Mouse (Mus musculus): Measurements from ENCODE around the gene Zbtb3. TPM values are rescaled to one million over a fixed set of nuclear protein-coding genes. Genes with fewer than 3 reads are reported as not detected.

Gene Zbtb3
- polyA plus RNA-seq, 1 experiment from 2014 or later: 7.9 TPM

- Histone ChIP-seq H3K9ac (replicated peaks; ENCODE audit: low read length) (no peak overlapping the region), H3K4me2 (ENCODE audit: low read length) (no peak overlapping the region), H3K9me3 (ENCODE audit: control insufficient read depth, low read length) (no peaks in the 10 kb centered on the region), H3K27me3 (ENCODE audit: control insufficient read depth, insufficient read depth, low read length) (no peaks in the 10 kb centered on the region), H3K27ac (replicated peaks; ENCODE audit: low read depth, low read length) (no peak overlapping the region), H3K4me1 (ENCODE audit: control insufficient read depth, insufficient read depth, low read length) (peaks cover 13% of the 10 kb centered on the region; the same call in 1 of the 2 replicates), H3K36me3 (ENCODE audit: control insufficient read depth, insufficient read depth, low read length) (peaks cover 28% of the 10 kb centered on the region), H3K4me3 (replicated peaks; ENCODE audit: low read depth, low read length) (no peak overlapping the region)
- ATAC-seq (ENCODE audit: low FRiP score, low TSS enrichment): no peak
- WGBS: 91% methylated on average over 7 of the region's 7 CpGs
- DNase-seq: no peak
These were observed 12.2 kb upstream of the Zbtb3 start for GRCm38 (mm10) chr19:8790171-8790570.

- H3K4me2 ChIP-seq (ENCODE audit: low read length): peak within 1 kb of the TSS; percentile 92
- peak; percentile 94 for DNase-seq
- no peaks in the 10 kb centered on the region for H3K9me3 ChIP-seq (ENCODE audit: control insufficient read depth, low read length)
- ATAC-seq (ENCODE audit: low FRiP score, low TSS enrichment): peak; percentile 73
- H3K36me3 ChIP-seq (ENCODE audit: control insufficient read depth, insufficient read depth, low read length): peaks cover 22% of the 10 kb centered on the region
- H3K4me3 ChIP-seq (replicated peaks; ENCODE audit: low read depth, low read length): peak within 1 kb of the TSS; percentile 78
- peak within 1 kb of the TSS; percentile 45; the same call in 1 of the 2 replicates for H3K27ac ChIP-seq (replicated peaks; ENCODE audit: low read depth, low read length)
- peaks cover 18% of the 10 kb centered on the region for H3K4me1 ChIP-seq (ENCODE audit: control insufficient read depth, insufficient read depth, low read length)
- peak within 1 kb of the TSS; percentile 69 for H3K9ac ChIP-seq (replicated peaks; ENCODE audit: low read length)
- no peaks in the 10 kb centered on the region for H3K27me3 ChIP-seq (ENCODE audit: control insufficient read depth, insufficient read depth, low read length)
- WGBS: 1% methylated on average over 25 of the region's 25 CpGs
These were observed 4.0 kb upstream of the Zbtb3 start, which contains the start of gene Polr2g for GRCm38 (mm10) chr19:8798264-8798946. Gene Polr2g (minus strand): TSS chr19:8798577.

- Histone ChIP-seq H3K27me3 (ENCODE audit: control insufficient read depth, insufficient read depth, low read length) (no peaks in the 10 kb centered on the region), H3K4me1 (ENCODE audit: control insufficient read depth, insufficient read depth, low read length) (peaks cover 18% of the 10 kb centered on the region), H3K36me3 (ENCODE audit: control insufficient read depth, insufficient read depth, low read length) (peaks cover 17% of the 10 kb centered on the region), H3K27ac (replicated peaks; ENCODE audit: low read depth, low read length) (no peak overlapping the region), H3K9ac (replicated peaks; ENCODE audit: low read length) (no peak overlapping the region), H3K4me3 (replicated peaks; ENCODE audit: low read depth, low read length) (peak overlapping the region; percentile 78; the same call in 1 of the 2 replicates), H3K9me3 (ENCODE audit: control insufficient read depth, low read length) (no peaks in the 10 kb centered on the region), H3K4me2 (ENCODE audit: low read length) (peak overlapping the region; percentile 92)
- DNase-seq: no peak
- ATAC-seq (ENCODE audit: low FRiP score, low TSS enrichment): no peak
These were observed 3.4 kb upstream of the Zbtb3 start for GRCm38 (mm10) chr19:8798947-8799315.

- Histone ChIP-seq H3K27ac (replicated peaks; ENCODE audit: low read depth, low read length) (peak overlapping the region; percentile 85), H3K9ac (replicated peaks; ENCODE audit: low read length) (peak overlapping the region; percentile 52; the same call in 1 of the 2 replicates), H3K36me3 (ENCODE audit: control insufficient read depth, insufficient read depth, low read length) (peaks cover 37% of the 10 kb centered on the region), H3K4me3 (replicated peaks; ENCODE audit: low read depth, low read length) (peak overlapping the region; percentile 53; the same call in 1 of the 2 replicates), H3K9me3 (ENCODE audit: control insufficient read depth, low read length) (no peaks in the 10 kb centered on the region), H3K4me1 (ENCODE audit: control insufficient read depth, insufficient read depth, low read length) (peaks cover 9% of the 10 kb centered on the region; the same call in 1 of the 2 replicates), H3K27me3 (ENCODE audit: control insufficient read depth, insufficient read depth, low read length) (no peaks in the 10 kb centered on the region), H3K4me2 (ENCODE audit: low read length) (peak overlapping the region; percentile 71)
- no peak for DNase-seq
- ATAC-seq (ENCODE audit: low FRiP score, low TSS enrichment): no peak
- 87% methylated on average over 9 of the region's 9 CpGs for WGBS
These were observed 937 bp downstream of the Zbtb3 start for GRCm38 (mm10) chr19:8803204-8803780.

- H3K4me2 ChIP-seq (ENCODE audit: low read length): no peak overlapping the region
- WGBS: 94% methylated on average over 11 of the region's 11 CpGs
- ATAC-seq (ENCODE audit: low FRiP score, low TSS enrichment): no peak
- H3K36me3 ChIP-seq (ENCODE audit: control insufficient read depth, insufficient read depth, low read length): peaks cover 43% of the 10 kb centered on the region
- no peak overlapping the region for H3K27ac ChIP-seq (replicated peaks; ENCODE audit: low read depth, low read length)
- peaks cover 9% of the 10 kb centered on the region; the same call in 1 of the 2 replicates for H3K4me1 ChIP-seq (ENCODE audit: control insufficient read depth, insufficient read depth, low read length)
- no peak for DNase-seq
- no peaks in the 10 kb centered on the region for H3K9me3 ChIP-seq (ENCODE audit: control insufficient read depth, low read length)
- no peak overlapping the region for H3K4me3 ChIP-seq (replicated peaks; ENCODE audit: low read depth, low read length)
- H3K27me3 ChIP-seq (ENCODE audit: control insufficient read depth, insufficient read depth, low read length): no peaks in the 10 kb centered on the region
- no peak overlapping the region for H3K9ac ChIP-seq (replicated peaks; ENCODE audit: low read length)
These were observed 1.7 kb downstream of the Zbtb3 start for GRCm38 (mm10) chr19:8803879-8804660.

GRCm38 (mm10) chr19:8806810-8807209 is 4.5 kb downstream of the Zbtb3 start:
- H3K4me1 ChIP-seq (ENCODE audit: control insufficient read depth, insufficient read depth, low read length): peaks cover 6% of the 10 kb centered on the region; the same call in 1 of the 2 replicates
- H3K36me3 ChIP-seq (ENCODE audit: control insufficient read depth, insufficient read depth, low read length): peaks cover 64% of the 10 kb centered on the region
- DNase-seq (no peak), ATAC-seq (ENCODE audit: low FRiP score, low TSS enrichment) (no peak)
- no peak overlapping the region for H3K27ac ChIP-seq (replicated peaks; ENCODE audit: low read depth, low read length)
- 95% methylated on average over 5 of the region's 5 CpGs for WGBS
- no peaks in the 10 kb centered on the region for H3K9me3 ChIP-seq (ENCODE audit: control insufficient read depth, low read length)
- H3K9ac ChIP-seq (replicated peaks; ENCODE audit: low read length): no peak overlapping the region
- no peaks in the 10 kb centered on the region for H3K27me3 ChIP-seq (ENCODE audit: control insufficient read depth, insufficient read depth, low read length)
- no peak overlapping the region for H3K4me2 ChIP-seq (ENCODE audit: low read length)
- no peak overlapping the region for H3K4me3 ChIP-seq (replicated peaks; ENCODE audit: low read depth, low read length)

GRCm38 (mm10) chr19:8815812-8816211 is 13.5 kb downstream of the Zbtb3 start:
- Histone ChIP-seq H3K4me2 (ENCODE audit: low read length) (no peak overlapping the region), H3K36me3 (ENCODE audit: control insufficient read depth, insufficient read depth, low read length) (peaks cover 53% of the 10 kb centered on the region), H3K27ac (replicated peaks; ENCODE audit: low read depth, low read length) (no peak overlapping the region), H3K27me3 (ENCODE audit: control insufficient read depth, insufficient read depth, low read length) (no peaks in the 10 kb centered on the region), H3K9ac (replicated peaks; ENCODE audit: low read length) (0 out of 2 replicates have a peak overlapping the region, but pooled peaks have one; percentile 4), H3K4me3 (replicated peaks; ENCODE audit: low read depth, low read length) (no peak overlapping the region), H3K4me1 (ENCODE audit: control insufficient read depth, insufficient read depth, low read length) (peaks cover 20% of the 10 kb centered on the region), H3K9me3 (ENCODE audit: control insufficient read depth, low read length) (no peaks in the 10 kb centered on the region)
- no peak for ATAC-seq (ENCODE audit: low FRiP score, low TSS enrichment)
- no peak for DNase-seq
- WGBS: 81% methylated on average over 11 of the region's 11 CpGs

- Histone ChIP-seq H3K27me3 (ENCODE audit: control insufficient read depth, insufficient read depth, low read length) (no peaks in the 10 kb centered on the region), H3K9me3 (ENCODE audit: control insufficient read depth, low read length) (no peaks in the 10 kb centered on the region), H3K36me3 (ENCODE audit: control insufficient read depth, insufficient read depth, low read length) (peaks cover 44% of the 10 kb centered on the region), H3K9ac (replicated peaks; ENCODE audit: low read length) (peak overlapping the region; percentile 34; the same call in 1 of the 2 replicates), H3K27ac (replicated peaks; ENCODE audit: low read depth, low read length) (no peak overlapping the region), H3K4me1 (ENCODE audit: control insufficient read depth, insufficient read depth, low read length) (peaks cover 29% of the 10 kb centered on the region), H3K4me3 (replicated peaks; ENCODE audit: low read depth, low read length) (0 out of 2 replicates have a peak overlapping the region, but pooled peaks have one; percentile 10), H3K4me2 (ENCODE audit: low read length) (peak overlapping the region; percentile 79)
- no peak for DNase-seq
- ATAC-seq (ENCODE audit: low FRiP score, low TSS enrichment): no peak
- 33% methylated on average over 3 of the region's 3 CpGs for WGBS
These were observed 14.6 kb downstream of the Zbtb3 start for GRCm38 (mm10) chr19:8817001-8817400.

Data from midbrain, embryonic 14.5 days (tissue).